Mouse (Mus musculus) testis, adult 2 months (tissue): ENCODE data around the gene C2.
"Not testable (repeated sequence)": the region's sequence is repeated elsewhere in the genome, so short reads cannot be mapped to it uniquely, and the experiment has no call there.

Experiments used
- CTCF ChIP-seq: fragments of 200-500 bp; IDR thresholded peaks from 2 replicates; pipeline ENCODE4 v1.5.1; 2012; ENCODE audit warnings: low read depth, mild to moderate bottlenecking, inconsistent platforms, low read length, moderate library complexity; ENCODE audit not compliant: control insufficient read depth, insufficient read depth, insufficient replicate concordance
- POLR2A ChIP-seq: fragments of 200-500 bp; IDR thresholded peaks from 2 replicates; pipeline ENCODE4 v1.6.1; 2012; ENCODE audit warnings: low read depth, mild to moderate bottlenecking, inconsistent platforms, low read length, moderate library complexity; ENCODE audit not compliant: control insufficient read depth

DNA sequence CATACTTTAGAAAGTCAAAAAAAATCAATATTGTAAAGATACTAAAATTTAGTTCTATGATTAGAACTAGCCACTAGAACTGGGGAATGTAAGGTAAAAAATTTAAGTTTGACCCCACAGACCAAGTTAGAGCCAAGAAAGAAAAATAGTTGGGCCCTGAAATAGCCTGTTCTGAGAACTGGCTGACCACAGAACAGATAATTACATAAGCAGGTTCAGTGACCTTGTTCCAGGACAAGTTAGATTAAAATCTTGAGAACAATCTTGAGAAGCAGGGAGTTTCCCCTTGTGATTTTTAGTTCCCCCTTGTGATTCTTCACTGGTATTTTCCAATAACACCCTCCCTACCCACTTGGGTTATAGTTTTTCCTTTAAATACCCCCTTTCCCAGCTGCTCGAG lies 67.3 kb downstream of the C2 start:
- TF ChIP-seq CTCF, POLR2A: not testable (repeated sequence)
